Mouse (Mus musculus) myocyte (in vitro differentiated cells): ENCODE results near the gene Gpr160.

Experiments
- MAX ChIP-seq: IDR thresholded peaks from one replicate; pipeline ENCODE4 v1.6.1; 2011; ENCODE audit warnings: low read depth, mild to moderate bottlenecking, control low read depth
- MYOD1 ChIP-seq, 3 experiments: IDR thresholded peaks; one replicate each; pipeline ENCODE4 v1.6.1; 2011; ENCODE audit warnings: control low read depth in 2 of 3, low read depth in 2 of 3, mild to moderate bottlenecking in 2 of 3, moderate library complexity in 1 of 3; ENCODE audit not compliant: insufficient read length in 2 of 3, control insufficient read depth in 1 of 3
- POLR2A ChIP-seq: IDR thresholded peaks from one replicate; pipeline ENCODE4 v1.6.1; 2011; ENCODE audit warnings: low read depth, mild to moderate bottlenecking, control low read depth, moderate library complexity; ENCODE audit not compliant: insufficient read length
- SRF ChIP-seq: IDR thresholded peaks from one replicate; pipeline ENCODE4 v1.6.1; 2011; ENCODE audit warnings: low read depth; ENCODE audit not compliant: control insufficient read depth, insufficient read length
- USF1 ChIP-seq: IDR thresholded peaks from one replicate; pipeline ENCODE4 v1.6.1; 2011; ENCODE audit warnings: low read depth, mild to moderate bottlenecking, control low read depth, moderate library complexity

DNA sequence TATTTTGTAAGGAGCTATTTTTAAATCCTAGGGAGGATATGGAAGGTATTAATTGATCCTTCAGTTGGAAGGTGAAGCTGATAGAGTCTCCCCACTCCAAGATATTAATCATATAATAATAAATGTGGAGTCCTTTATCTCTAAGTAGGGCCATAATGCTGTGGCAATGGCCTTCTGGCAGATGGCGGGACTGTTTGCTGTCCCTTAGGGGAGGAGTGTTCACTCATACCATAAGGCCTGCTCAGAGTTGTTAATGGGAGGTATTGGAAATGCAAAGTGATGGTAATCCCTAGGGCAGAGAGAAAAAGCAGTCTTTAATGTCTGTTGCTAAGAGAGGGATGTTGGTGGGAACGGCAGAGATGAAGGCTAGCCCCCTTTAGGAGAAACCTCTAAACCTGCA lies 10.0 kb upstream of the Gpr160 start:
- TF ChIP-seq POLR2A, result no peak
- TF ChIP-seq MYOD1 (IDR thresholded peaks at IDR 0.05; ENCODE audit: control insufficient read depth in 1 of 3, insufficient read length in 2 of 3, low read depth in 2 of 3), result no peak
- TF ChIP-seq MAX, result no peak
- TF ChIP-seq SRF, result no peak
- TF ChIP-seq USF1, result no peak
